Mouse (Mus musculus): ENCODE data around the gene Gapt.
A peak's percentile ranks its signal among the peaks of the same experiment; 100 is the strongest.

The Gapt gene

GRCm38 (mm10) chr13:110346707-110347106, 10.3 kb downstream of the Gapt start:
- DNase-seq (ENCODE audit: low spot score in 2 of 2) = no peak

- no peak for DNase-seq (ENCODE audit: low spot score in 2 of 2)
These were observed 14.4 kb downstream of the Gapt start for GRCm38 (mm10) chr13:110342602-110343001.

- DNase-seq (ENCODE audit: low spot score in 2 of 2) = no peak
These were observed 23.9 kb downstream of the Gapt start for GRCm38 (mm10) chr13:110332958-110333597.

- peak in 1 of 2 experiments; percentile 2 for DNase-seq (ENCODE audit: low spot score in 2 of 2)
These were observed 38.3 kb downstream of the Gapt start for GRCm38 (mm10) chr13:110318746-110319145.

GRCm38 (mm10) chr13:110307188-110307587, 49.8 kb downstream of the Gapt start:
- DNase-seq (ENCODE audit: low spot score in 2 of 2) = no peak
